Mouse (Mus musculus) neural tube, embryonic 10.5 days (tissue): Measurements from ENCODE around the gene Gm20820.
"Not testable (repeated sequence)": the region's sequence is repeated elsewhere in the genome, so short reads cannot be mapped to it uniquely, and the experiment has no call there.

Experiments used
- DNase-seq: peaks from one replicate; pipeline ENCODE4 v3.0.0-alpha.2; 2017; ENCODE audit warnings: low spot score; ENCODE audit errors: extremely low spot score

The Gm20820 gene

DNA sequence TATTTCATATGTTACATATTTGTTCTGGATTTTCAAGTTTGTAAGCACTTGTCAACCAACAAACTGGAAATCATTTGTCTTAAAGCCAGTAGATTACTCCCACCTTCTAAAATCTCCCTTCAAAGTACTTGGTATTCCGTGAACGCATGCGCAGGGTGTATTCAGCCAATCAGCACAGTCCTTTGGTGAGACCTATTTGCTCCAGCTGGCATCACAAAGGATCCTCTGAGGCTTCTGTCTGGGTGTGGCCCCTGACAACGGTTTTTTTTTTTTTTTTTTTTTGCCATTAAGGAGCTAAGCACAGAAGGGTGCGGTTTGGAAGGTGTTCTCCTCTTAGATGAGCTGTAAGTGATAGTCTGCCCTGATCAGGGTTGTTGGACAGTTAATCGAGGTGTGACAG lies at the start of gene Gm20820:
TSS of gene Gm20820 (plus strand) at position 301 of the 400 bp plus-strand sequence.
- not testable (repeated sequence) for DNase-seq
